ENCODE assay signal across 18 mouse cellular contexts in the genomic region with DNA sequence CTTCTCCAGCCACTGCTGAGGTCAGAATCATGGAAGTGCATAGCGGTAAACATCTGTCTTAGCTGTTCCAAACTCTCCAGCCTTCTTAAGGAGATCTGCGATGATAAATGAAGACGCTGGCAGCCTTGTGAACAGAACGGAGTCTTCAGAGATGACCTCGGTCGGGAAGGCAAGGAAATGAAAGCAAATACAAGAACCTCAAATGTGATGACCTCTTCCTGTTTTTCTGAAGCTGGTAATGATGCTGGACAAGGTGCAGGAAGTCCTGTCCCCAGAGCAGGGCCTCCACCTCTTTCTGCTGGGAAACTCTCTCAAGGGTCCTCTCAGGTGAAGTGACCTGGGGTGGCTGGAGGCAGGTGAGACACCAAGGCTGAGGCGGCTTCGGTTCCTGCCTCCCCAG.
A peak's percentile ranks its signal among the peaks of the same experiment; 100 is the strongest.
DNase-seq lines count a peak whose midpoint lies in the region; ATAC-seq and TF ChIP-seq lines count a peak whose summit lies in the region.
"Had no signal": no experiment of that assay in that cellular context is flagged by ENCODE, and none has a peak within 500 bp of the region (broad histone marks: within the 10 kb centered on the region; RNA-seq: fewer than 3 reads in every experiment).

No protein-coding gene starts in this region.

- H3K27ac ChIP-seq in kidney, adult 2 months (ENCODE audit: insufficient read depth, low read depth, low read length): 0 out of 2 replicates have a peak overlapping the region, but pooled peaks have one; percentile 12
- no peak overlapping the region for H3K27ac ChIP-seq in kidney, embryonic 15.5 days
- H3K27ac ChIP-seq in CH12.LX (ENCODE audit: insufficient read depth, low read depth): no peak overlapping the region
- H3K27ac ChIP-seq: left cerebral cortex, adult 2 months; limb, embryonic 12.5 days; liver, embryonic 15.5 days; neural tube, embryonic 15.5 days had no signal

- no peaks in the 10 kb centered on the region for H3K27me3 ChIP-seq in kidney, adult 2 months (replicated peaks; ENCODE audit: control insufficient read depth, insufficient read depth, low read length)
- no peaks in the 10 kb centered on the region for H3K27me3 ChIP-seq in kidney, embryonic 15.5 days
- H3K27me3 ChIP-seq in CH12.LX (replicated peaks): no peaks in the 10 kb centered on the region
- H3K27me3 ChIP-seq: limb, embryonic 12.5 days; liver, embryonic 15.5 days; neural tube, embryonic 15.5 days had no signal

- DNase-seq in adrenal gland, adult (ENCODE audit: inconsistent age in 2 of 2, low spot score in 1 of 2): peak; percentile 21 to 42
- DNase-seq in adrenal gland, postnatal 36 days: no peak
- DNase-seq in kidney, adult 2 months: peak; percentile 66
- no peak for DNase-seq in CH12.LX (ENCODE audit: extremely low read depth)
- DNase-seq in lung, postnatal 25 days (ENCODE audit: low spot score): peak; percentile 53
- no peak for DNase-seq in urinary bladder, postnatal 25 days (ENCODE audit: low spot score)
- DNase-seq in embryo, embryonic 9.5 days (ENCODE audit: extremely low spot score): no peak
- DNase-seq: cerebellum, adult 2 months; retina, postnatal 1 day; thymus, postnatal 4 days had no signal

- ATAC-seq in kidney, embryonic 15.5 days (replicated peaks; ENCODE audit: low FRiP score): no peak
- ATAC-seq: forebrain, embryonic 14.5 days; inflammation-experienced regulatory T-cells, adult 6 months had no signal

- TF ChIP-seq EP300 in CH12.LX (IDR thresholded peaks at IDR 0.05; ENCODE audit: low read length): no peak

- no peak for TF ChIP-seq RAD21 in CH12.LX (IDR thresholded peaks at IDR 0.05; ENCODE audit: low read depth, low read length)

- in situ Hi-C loops in CH12.LX (cut with MboI; ENCODE audit: low pct_ligation_motif_present, low pct_unique_long_range_greater_than_20kb, low sequenced_read_pairs): no loop called here

- H3K79me2 ChIP-seq in CH12.LX (replicated peaks; ENCODE audit: control insufficient read depth, extremely low read depth, insufficient read depth, poor library complexity, severe bottlenecking): no peaks in the 10 kb centered on the region

- WGBS in kidney, adult 2 months: 60% methylated on average over 8 of the region's 8 CpGs
- 46% methylated on average over 8 of the region's 8 CpGs for WGBS in kidney, embryonic 15.5 days

- TF ChIP-seq POLR2A in kidney, adult 2 months (IDR thresholded peaks at IDR 0.05; ENCODE audit: low read depth, low read length): no peak
- no peak for TF ChIP-seq POLR2A in CH12.LX (IDR thresholded peaks at IDR 0.05; ENCODE audit: low read depth, low read length)

- no peaks in the 10 kb centered on the region for H3K9me3 ChIP-seq in kidney, embryonic 15.5 days (replicated peaks)
- no peaks in the 10 kb centered on the region for H3K9me3 ChIP-seq in CH12.LX (replicated peaks; ENCODE audit: low read length)
- H3K9me3 ChIP-seq: limb, embryonic 12.5 days; liver, embryonic 15.5 days; neural tube, embryonic 15.5 days had no signal

- H3K4me3 ChIP-seq in kidney, adult 2 months (ENCODE audit: insufficient read depth, low read depth, low read length): no peak overlapping the region
- H3K4me3 ChIP-seq in kidney, embryonic 15.5 days (replicated peaks): no peak overlapping the region
- no peak overlapping the region for H3K4me3 ChIP-seq in CH12.LX (replicated peaks in 1 of 3; ENCODE audit: low read depth in 2 of 3, low read length in 2 of 3, poor library complexity in 1 of 3)
- H3K4me3 ChIP-seq: left cerebral cortex, adult 2 months; limb, embryonic 12.5 days; liver, embryonic 15.5 days; neural tube, embryonic 15.5 days had no signal

- no peak overlapping the region for H3K4me2 ChIP-seq in kidney, embryonic 15.5 days
- peak overlapping the region; percentile 23; the same call in 1 of the 2 replicates for H3K4me2 ChIP-seq in CH12.LX (ENCODE audit: insufficient read depth, low read depth, poor library complexity, severe bottlenecking)
- H3K4me2 ChIP-seq: limb, embryonic 12.5 days; liver, embryonic 15.5 days; midbrain, embryonic 11.5 days; neural tube, embryonic 15.5 days had no signal

- H3K36me3 ChIP-seq in kidney, adult 2 months (ENCODE audit: control insufficient read depth, insufficient read depth, low read length): no peaks in the 10 kb centered on the region
- no peaks in the 10 kb centered on the region for H3K36me3 ChIP-seq in kidney, embryonic 15.5 days
- H3K36me3 ChIP-seq in CH12.LX (replicated peaks in 1 of 2; ENCODE audit: control insufficient read depth in 1 of 2, insufficient read depth in 1 of 2, low read length in 1 of 2): no peaks in the 10 kb centered on the region
- H3K36me3 ChIP-seq: limb, embryonic 12.5 days; liver, embryonic 15.5 days; neural tube, embryonic 15.5 days had no signal

- H3K9ac ChIP-seq in kidney, embryonic 15.5 days: no peak overlapping the region
- H3K9ac ChIP-seq in CH12.LX (ENCODE audit: insufficient read depth, low read depth): no peak overlapping the region
- H3K9ac ChIP-seq: limb, embryonic 12.5 days; liver, embryonic 15.5 days; neural tube, embryonic 15.5 days had no signal

- no peak for TF ChIP-seq CTCF in kidney, adult 2 months (conservative IDR thresholded peaks at IDR 0.05; ENCODE audit: insufficient read depth, insufficient read length, low read depth, low read length)
- no peak for TF ChIP-seq CTCF in CH12.LX (conservative IDR thresholded peaks at IDR 0.05 in 1 of 2, IDR thresholded peaks at IDR 0.05 in 1 of 2; ENCODE audit: low read depth in 2 of 2, low read length in 2 of 2)

- no peaks in the 10 kb centered on the region for H3K4me1 ChIP-seq in kidney, adult 2 months (ENCODE audit: control insufficient read depth, insufficient read depth, low read length)
- peaks cover 25% of the 10 kb centered on the region for H3K4me1 ChIP-seq in kidney, embryonic 15.5 days
- H3K4me1 ChIP-seq in CH12.LX (ENCODE audit: control insufficient read depth in 1 of 2, insufficient read depth in 2 of 2): peaks cover 4 to 21% of the 10 kb centered on the region in 2 experiments; a peak in 3 of 4 replicates
- H3K4me1 ChIP-seq: liver, embryonic 15.5 days had no signal

- dilution Hi-C loops in CH12.LX (cut with MboI; ENCODE audit: extremely low pct_ligation_motif_present, extremely low pct_unique_long_range_greater_than_20kb, low sequenced_read_pairs): no loop called here

TF ChIP-seq in CH12.LX, 34 proteins besides CTCF, POLR2A, EP300 and RAD21:
- TF ChIP-seq ELF1 (IDR thresholded peaks at IDR 0.05; ENCODE audit: low read depth, low read length): peak; percentile 33; the same call in 1 of the 2 replicates
- no peak for TF ChIP-seq PAX5 (IDR thresholded peaks at IDR 0.05; ENCODE audit: low read length)
- TF ChIP-seq ETS1 (conservative IDR thresholded peaks at IDR 0.05; ENCODE audit: low read depth, low read length): no peak
- TF ChIP-seq ZC3H11A (IDR thresholded peaks at IDR 0.05; ENCODE audit: low read depth, low read length): no peak
- TF ChIP-seq UBTF (IDR thresholded peaks at IDR 0.05; ENCODE audit: low read depth, low read length): no peak
- no peak for TF ChIP-seq RCOR1 (conservative IDR thresholded peaks at IDR 0.05; ENCODE audit: low read depth, low read length)
- TF ChIP-seq ZMIZ1 (IDR thresholded peaks at IDR 0.05; ENCODE audit: low read depth, low read length): no peak
- TF ChIP-seq MXI1 (IDR thresholded peaks at IDR 0.05; ENCODE audit: low read depth, low read length): no peak

Comparison
In these comparisons a context has a peak if more than half of its experiments do, and no peak if none do; other contexts are left out.
1. DNase-seq: peak in adrenal gland, adult (2 of 2), kidney, adult 2 months (single experiment) and lung, postnatal 25 days (single experiment); none in adrenal gland, postnatal 36 days (0 of 2), CH12.LX (single experiment), urinary bladder, postnatal 25 days (single experiment) and embryo, embryonic 9.5 days (single experiment).